Mouse (Mus musculus): ENCODE data around the gene Col12a1. TPM values are rescaled to one million over a fixed set of nuclear protein-coding genes. Genes with fewer than 3 reads are reported as not detected.

The Col12a1 gene
- polyA plus RNA-seq, 1 experiment from 2014 or later = 13.2 TPM

- H3K9ac ChIP-seq (ENCODE audit: low read length) = no peak overlapping the region
- no peaks in the 10 kb centered on the region for H3K9me3 ChIP-seq (replicated peaks; ENCODE audit: control insufficient read depth, low read length)
- WGBS = 90% methylated on average over 3 of the region's 3 CpGs
- H3K27me3 ChIP-seq (ENCODE audit: control insufficient read depth, insufficient read depth, low read length) = no peaks in the 10 kb centered on the region
- no peak overlapping the region for H3K4me3 ChIP-seq (ENCODE audit: low read length)
- no peak overlapping the region for H3K4me2 ChIP-seq (ENCODE audit: low read depth, low read length)
- no peak for ATAC-seq (replicated peaks; ENCODE audit: extremely low read depth, insufficient read depth, low FRiP score)
- H3K36me3 ChIP-seq (ENCODE audit: control insufficient read depth, insufficient read depth) = no peaks in the 10 kb centered on the region
- H3K27ac ChIP-seq (ENCODE audit: low read length) = no peak overlapping the region
- peaks cover 4% of the 10 kb centered on the region; the same call in 1 of the 2 replicates for H3K4me1 ChIP-seq (ENCODE audit: control insufficient read depth, insufficient read depth, low read length)
Measured at GRCm38 (mm10) chr9:79604546-79604945, 114.1 kb downstream of the Col12a1 start.

DNA sequence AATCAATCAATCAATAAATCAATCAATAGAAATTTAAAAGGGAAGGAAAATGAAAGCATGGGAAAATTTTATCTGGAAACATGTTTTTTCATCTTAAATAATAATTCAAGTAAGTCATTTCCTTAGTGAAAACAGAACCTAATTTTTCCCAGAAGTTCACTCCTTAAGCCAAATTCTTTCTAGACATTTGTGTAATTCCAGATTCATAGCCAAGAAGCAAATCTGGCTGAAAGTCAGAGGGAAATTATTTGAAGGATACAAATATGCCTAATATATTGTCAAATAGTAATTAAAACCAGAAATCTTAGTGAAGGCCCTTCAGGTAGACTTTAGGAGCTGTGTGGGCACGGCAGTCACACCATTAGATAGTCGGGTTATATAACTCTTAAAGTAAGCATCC lies 115.2 kb downstream of the Col12a1 start:
- ATAC-seq (replicated peaks; ENCODE audit: extremely low read depth, insufficient read depth, low FRiP score) = no peak
- 84% methylated on average over 2 of the region's 2 CpGs for WGBS
- H3K27me3 ChIP-seq (ENCODE audit: control insufficient read depth, insufficient read depth, low read length) = no peaks in the 10 kb centered on the region
- no peak overlapping the region for H3K4me3 ChIP-seq (ENCODE audit: low read length)
- H3K27ac ChIP-seq (ENCODE audit: low read length) = no peak overlapping the region
- no peaks in the 10 kb centered on the region for H3K36me3 ChIP-seq (ENCODE audit: control insufficient read depth, insufficient read depth)
- no peak overlapping the region for H3K4me2 ChIP-seq (ENCODE audit: low read depth, low read length)
- no peak overlapping the region for H3K9ac ChIP-seq (ENCODE audit: low read length)
- H3K4me1 ChIP-seq (ENCODE audit: control insufficient read depth, insufficient read depth, low read length) = peaks cover 4% of the 10 kb centered on the region; the same call in 1 of the 2 replicates
- no peaks in the 10 kb centered on the region for H3K9me3 ChIP-seq (replicated peaks; ENCODE audit: control insufficient read depth, low read length)

GRCm38 (mm10) chr9:79600237-79600570 lies 118.4 kb downstream of the Col12a1 start:
- Histone ChIP-seq H3K4me1 (ENCODE audit: control insufficient read depth, insufficient read depth, low read length) (peaks cover 4% of the 10 kb centered on the region; the same call in 1 of the 2 replicates), H3K4me3 (ENCODE audit: low read length) (no peak overlapping the region), H3K36me3 (ENCODE audit: control insufficient read depth, insufficient read depth) (no peaks in the 10 kb centered on the region), H3K9me3 (replicated peaks; ENCODE audit: control insufficient read depth, low read length) (0 out of 2 replicates have a peak, but pooled peaks cover 2% of the 10 kb centered on the region), H3K9ac (ENCODE audit: low read length) (no peak overlapping the region), H3K27me3 (ENCODE audit: control insufficient read depth, insufficient read depth, low read length) (no peaks in the 10 kb centered on the region), H3K4me2 (ENCODE audit: low read depth, low read length) (no peak overlapping the region), H3K27ac (ENCODE audit: low read length) (no peak overlapping the region)
- no peak for ATAC-seq (replicated peaks; ENCODE audit: extremely low read depth, insufficient read depth, low FRiP score)
- WGBS = 57% methylated on average over 3 of the region's 3 CpGs

DNA sequence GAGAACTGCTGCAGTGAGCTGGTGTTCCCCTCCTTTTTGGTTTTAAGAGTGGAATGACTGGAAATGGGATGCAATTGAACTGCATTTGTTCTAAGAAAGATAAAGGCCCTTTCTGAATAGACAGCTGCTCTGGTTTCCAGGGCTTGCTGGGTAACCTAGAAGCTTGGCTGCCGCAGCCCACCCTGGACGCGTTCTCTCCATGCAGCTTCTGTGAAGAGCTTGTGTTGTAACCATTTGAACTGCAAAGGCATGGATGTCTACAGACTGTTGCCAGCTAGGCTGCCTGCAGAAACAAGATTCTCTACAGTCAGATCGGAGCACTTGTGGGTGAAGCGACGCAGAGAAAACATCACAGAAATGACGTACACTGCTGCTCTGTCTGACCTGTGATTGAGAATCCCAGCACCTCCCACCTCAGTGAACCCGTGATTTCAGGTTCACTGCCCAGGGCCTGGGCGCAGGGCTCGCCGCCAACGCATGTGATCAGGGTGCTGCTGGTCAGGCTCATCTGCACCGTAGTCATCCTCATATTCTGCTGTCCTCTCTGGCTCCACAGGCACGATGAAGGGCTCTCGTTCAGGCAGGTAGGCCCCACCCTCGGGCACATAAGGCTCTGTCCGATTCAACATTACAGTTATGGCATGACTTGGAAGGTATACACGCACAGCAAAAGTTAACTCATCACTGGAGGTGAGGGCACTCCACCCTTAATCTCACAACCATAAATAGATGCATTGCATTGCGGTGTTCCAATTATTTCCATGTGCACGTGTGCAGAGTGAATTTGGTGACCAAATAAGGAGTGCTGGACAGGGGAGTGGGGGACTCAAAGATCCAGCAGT lies 119.0 kb downstream of the Col12a1 start:
- peak; percentile 78 for ATAC-seq (replicated peaks; ENCODE audit: extremely low read depth, insufficient read depth, low FRiP score)
- Histone ChIP-seq H3K4me1 (ENCODE audit: control insufficient read depth, insufficient read depth, low read length) (peaks cover 4% of the 10 kb centered on the region; the same call in 1 of the 2 replicates), H3K36me3 (ENCODE audit: control insufficient read depth, insufficient read depth) (no peaks in the 10 kb centered on the region), H3K27ac (ENCODE audit: low read length) (peak overlapping the region; percentile 56), H3K4me2 (ENCODE audit: low read depth, low read length) (no peak overlapping the region), H3K27me3 (ENCODE audit: control insufficient read depth, insufficient read depth, low read length) (no peaks in the 10 kb centered on the region), H3K9ac (ENCODE audit: low read length) (no peak overlapping the region), H3K4me3 (ENCODE audit: low read length) (no peak overlapping the region), H3K9me3 (replicated peaks; ENCODE audit: control insufficient read depth, low read length) (0 out of 2 replicates have a peak, but pooled peaks cover 2% of the 10 kb centered on the region)
- WGBS = 75% methylated on average over 20 of the region's 20 CpGs

GRCm38 (mm10) chr9:79598578-79598977 lies 120.1 kb downstream of the Col12a1 start:
- Histone ChIP-seq H3K4me1 (ENCODE audit: control insufficient read depth, insufficient read depth, low read length) (peaks cover 4% of the 10 kb centered on the region; the same call in 1 of the 2 replicates), H3K4me3 (ENCODE audit: low read length) (no peak overlapping the region), H3K4me2 (ENCODE audit: low read depth, low read length) (no peak overlapping the region), H3K36me3 (ENCODE audit: control insufficient read depth, insufficient read depth) (no peaks in the 10 kb centered on the region), H3K27ac (ENCODE audit: low read length) (no peak overlapping the region), H3K27me3 (ENCODE audit: control insufficient read depth, insufficient read depth, low read length) (no peaks in the 10 kb centered on the region), H3K9ac (ENCODE audit: low read length) (no peak overlapping the region), H3K9me3 (replicated peaks; ENCODE audit: control insufficient read depth, low read length) (0 out of 2 replicates have a peak, but pooled peaks cover 2% of the 10 kb centered on the region)
- no peak for ATAC-seq (replicated peaks; ENCODE audit: extremely low read depth, insufficient read depth, low FRiP score)
- 76% methylated on average over 1 of the region's 1 CpGs for WGBS

DNA sequence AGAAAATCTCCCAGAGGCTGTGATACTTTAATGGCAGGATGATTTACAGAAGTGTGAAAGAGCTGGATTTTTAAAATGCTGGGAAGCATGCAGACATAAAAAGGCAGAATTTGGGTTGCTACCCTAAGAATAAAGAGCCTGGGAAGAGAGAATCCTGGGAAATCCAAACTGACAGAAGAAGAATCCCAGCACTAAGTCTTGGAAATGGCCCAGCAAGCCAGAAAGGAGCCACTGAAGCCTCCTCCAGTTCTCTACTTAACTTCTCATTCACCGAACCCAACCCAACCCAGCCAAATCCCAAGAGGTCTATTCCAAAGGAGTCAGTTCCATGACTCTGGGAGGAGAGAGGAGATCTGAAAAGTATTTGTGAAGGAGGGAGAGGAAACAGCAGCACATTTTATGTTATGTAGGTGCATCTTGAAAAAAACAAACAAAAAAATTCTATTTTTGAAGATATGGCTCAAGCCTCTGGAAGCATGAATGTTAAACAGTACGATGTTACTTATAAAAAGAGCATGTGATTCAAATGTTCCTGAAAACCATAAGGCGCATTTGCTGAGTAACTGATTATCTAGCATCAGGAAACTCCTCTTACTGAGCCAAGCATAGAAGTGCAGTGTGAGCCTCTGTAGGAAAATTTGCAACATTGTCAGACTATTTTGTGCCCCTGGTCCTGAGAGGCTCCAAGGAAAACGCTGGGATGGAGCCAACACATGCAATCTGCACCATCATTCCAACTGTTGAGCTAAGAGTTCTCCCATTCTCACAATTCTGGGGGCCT lies 132.0 kb downstream of the Col12a1 start:
- no peak for ATAC-seq (replicated peaks; ENCODE audit: extremely low read depth, insufficient read depth, low FRiP score)
- Histone ChIP-seq H3K27ac (ENCODE audit: low read length) (no peak overlapping the region), H3K4me2 (ENCODE audit: low read depth, low read length) (no peak overlapping the region), H3K4me1 (ENCODE audit: control insufficient read depth, insufficient read depth, low read length) (no peaks in the 10 kb centered on the region), H3K4me3 (ENCODE audit: low read length) (no peak overlapping the region), H3K27me3 (ENCODE audit: control insufficient read depth, insufficient read depth, low read length) (no peaks in the 10 kb centered on the region), H3K9me3 (replicated peaks; ENCODE audit: control insufficient read depth, low read length) (no peaks in the 10 kb centered on the region), H3K9ac (ENCODE audit: low read length) (no peak overlapping the region), H3K36me3 (ENCODE audit: control insufficient read depth, insufficient read depth) (no peaks in the 10 kb centered on the region)
- 76% methylated on average over 4 of the region's 4 CpGs for WGBS

DNA sequence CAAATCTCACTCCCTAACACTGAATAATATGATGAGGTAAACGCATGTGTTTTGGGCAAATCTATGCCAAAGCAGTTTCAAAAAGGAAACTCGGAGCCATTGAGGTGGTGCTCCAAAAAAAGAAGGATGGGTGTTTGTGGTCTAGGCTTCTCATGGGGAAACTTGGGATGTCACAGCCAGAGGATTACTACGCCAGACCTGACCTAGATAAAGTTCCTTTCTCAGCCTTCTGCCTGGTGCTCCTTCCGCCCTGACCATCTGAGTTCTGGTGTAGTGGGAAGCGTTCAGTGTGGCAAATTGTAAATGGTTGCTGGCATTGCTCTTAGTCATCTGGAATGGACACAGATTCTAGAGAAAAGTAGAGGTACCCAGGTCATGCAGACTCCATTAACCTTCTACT lies 151.8 kb downstream of the Col12a1 start:
- Histone ChIP-seq H3K9me3 (replicated peaks; ENCODE audit: control insufficient read depth, low read length) (no peaks in the 10 kb centered on the region), H3K4me3 (ENCODE audit: low read length) (no peak overlapping the region), H3K4me1 (ENCODE audit: control insufficient read depth, insufficient read depth, low read length) (no peaks in the 10 kb centered on the region; the same call in 1 of the 2 replicates), H3K27ac (ENCODE audit: low read length) (no peak overlapping the region), H3K4me2 (ENCODE audit: low read depth, low read length) (no peak overlapping the region), H3K9ac (ENCODE audit: low read length) (no peak overlapping the region), H3K36me3 (ENCODE audit: control insufficient read depth, insufficient read depth) (no peaks in the 10 kb centered on the region), H3K27me3 (ENCODE audit: control insufficient read depth, insufficient read depth, low read length) (no peaks in the 10 kb centered on the region)
- 81% methylated on average over 5 of the region's 5 CpGs for WGBS
- ATAC-seq (replicated peaks; ENCODE audit: extremely low read depth, insufficient read depth, low FRiP score) = no peak

- H3K27ac ChIP-seq (ENCODE audit: low read length) = no peak overlapping the region
- H3K36me3 ChIP-seq (ENCODE audit: control insufficient read depth, insufficient read depth) = no peaks in the 10 kb centered on the region
- no peak overlapping the region for H3K4me3 ChIP-seq (ENCODE audit: low read length)
- WGBS = 74% methylated on average over 2 of the region's 2 CpGs
- no peaks in the 10 kb centered on the region for H3K4me1 ChIP-seq (ENCODE audit: control insufficient read depth, insufficient read depth, low read length)
- no peak for ATAC-seq (replicated peaks; ENCODE audit: extremely low read depth, insufficient read depth, low FRiP score)
- no peak overlapping the region for H3K4me2 ChIP-seq (ENCODE audit: low read depth, low read length)
- H3K9ac ChIP-seq (ENCODE audit: low read length) = no peak overlapping the region
- H3K27me3 ChIP-seq (ENCODE audit: control insufficient read depth, insufficient read depth, low read length) = no peaks in the 10 kb centered on the region
- no peaks in the 10 kb centered on the region for H3K9me3 ChIP-seq (replicated peaks; ENCODE audit: control insufficient read depth, low read length)
Measured at GRCm38 (mm10) chr9:79553297-79553696, 165.3 kb downstream of the Col12a1 start.

All from heart, embryonic 16.5 days (tissue).